Mouse (Mus musculus) olfactory bulb, adult 2 months (tissue): ENCODE measurements around the gene Gm10135.
"Not testable (repeated sequence)": the region's sequence is repeated elsewhere in the genome, so short reads cannot be mapped to it uniquely, and the experiment has no call there.

Source experiments
- CTCF ChIP-seq: fragments of 200-500 bp; IDR thresholded peaks from 2 replicates; pipeline ENCODE4 v1.5.1; 2012; ENCODE audit warnings: low read depth, mild to moderate bottlenecking, low read length, moderate library complexity; ENCODE audit not compliant: insufficient read depth
- POLR2A ChIP-seq: fragments of 200-500 bp; IDR thresholded peaks from 2 replicates; pipeline ENCODE4 v1.6.1; 2012; ENCODE audit warnings: mild to moderate bottlenecking, low read depth, low read length, moderate library complexity; ENCODE audit not compliant: insufficient read depth

- not testable (repeated sequence) for TF ChIP-seq CTCF, POLR2A
These were observed 36.1 kb downstream of the Gm10135 start for GRCm38 (mm10) chr5:72938421-72938820.
